Mouse (Mus musculus) cerebellum, adult 11 months (tissue): Measurements from ENCODE around the gene Acox1.

Experiments
- DNase-seq: peaks from one replicate; pipeline ENCODE4 v3.0.0; 2022

The Acox1 gene

GRCm38 (mm10) chr11:116198639-116199531, at the start of gene Acox1, which contains the start of gene Ten1:
Acox1 (minus strand) TSS chr11:116199045.
Ten1 (plus strand) TSS chr11:116198855.
- peak; percentile 96 for DNase-seq

GRCm38 (mm10) chr11:116247502-116248222, 48.8 kb upstream of the Acox1 start:
- no peak for DNase-seq

GRCm38 (mm10) chr11:116245616-116246015, 46.8 kb upstream of the Acox1 start:
- no peak for DNase-seq

GRCm38 (mm10) chr11:116244580-116244979, 45.7 kb upstream of the Acox1 start:
- DNase-seq: no peak

- DNase-seq: no peak
Measured at GRCm38 (mm10) chr11:116241744-116242235, 42.9 kb upstream of the Acox1 start.

- DNase-seq: no peak
Measured at GRCm38 (mm10) chr11:116239797-116240196, 41.0 kb upstream of the Acox1 start.

- DNase-seq: no peak
Measured at GRCm38 (mm10) chr11:116237742-116238395, 39.0 kb upstream of the Acox1 start, which contains the start of gene Evpl. Evpl (minus strand) TSS chr11:116238077.

GRCm38 (mm10) chr11:116234901-116235300, 36.1 kb upstream of the Acox1 start:
- DNase-seq: no peak

- DNase-seq: no peak
Measured at GRCm38 (mm10) chr11:116232427-116232826, 33.6 kb upstream of the Acox1 start.

- no peak for DNase-seq
Measured at GRCm38 (mm10) chr11:116228699-116229098, 29.9 kb upstream of the Acox1 start.

- peak; percentile 66 for DNase-seq
Measured at GRCm38 (mm10) chr11:116226414-116226813, 27.6 kb upstream of the Acox1 start.

- DNase-seq: no peak
Measured at GRCm38 (mm10) chr11:116222740-116223059, 23.9 kb upstream of the Acox1 start.

- no peak for DNase-seq
Measured at GRCm38 (mm10) chr11:116221931-116222739, 23.3 kb upstream of the Acox1 start.

- peak; percentile 30 for DNase-seq
Measured at GRCm38 (mm10) chr11:116219885-116220284, 21.0 kb upstream of the Acox1 start.

- DNase-seq: peak; percentile 26
Measured at GRCm38 (mm10) chr11:116218737-116219400, 20.0 kb upstream of the Acox1 start.

- no peak for DNase-seq
Measured at GRCm38 (mm10) chr11:116218263-116218662, 19.4 kb upstream of the Acox1 start.

- no peak for DNase-seq
Measured at GRCm38 (mm10) chr11:116216549-116216948, 17.7 kb upstream of the Acox1 start.

GRCm38 (mm10) chr11:116215991-116216390, 17.1 kb upstream of the Acox1 start:
- DNase-seq: no peak

- no peak for DNase-seq
Measured at GRCm38 (mm10) chr11:116215181-116215580, 16.3 kb upstream of the Acox1 start.

GRCm38 (mm10) chr11:116213877-116214510, 15.1 kb upstream of the Acox1 start:
- DNase-seq: no peak

GRCm38 (mm10) chr11:116212847-116213246, 14.0 kb upstream of the Acox1 start:
- no peak for DNase-seq
